Mouse (Mus musculus): ENCODE measurements around the gene Zc3h10.

GRCm38 (mm10) chr10:128544674-128545569 is 2.7 kb downstream of the Zc3h10 start:
- no peak for TF ChIP-seq CTCF (IDR thresholded peaks at IDR 0.05; ENCODE audit: low read depth)
- no peak for TF ChIP-seq EP300 (optimal IDR thresholded peaks at IDR 0.05)

Measured in stomach, postnatal 0 days (tissue).